Mouse (Mus musculus) limb, embryonic 14.5 days (tissue): Measurements from ENCODE around the gene Prmt9. TPM values are rescaled to one million over a fixed set of nuclear protein-coding genes. Genes with fewer than 3 reads are reported as not detected.

ENCODE experiments used
- ATAC-seq: fragments of 200-750 bp; cut with Nextera tagmentation; 2 replicates; pipeline ENCODE4 v1.8.0; 2017; ENCODE audit warnings: low read depth, moderate number of reproducible peaks, moderate TSS enrichment; ENCODE audit not compliant: low FRiP score
- DNase-seq: peaks from one replicate; pipeline ENCODE4 v3.0.0-alpha.2; 2015; ENCODE audit warnings: low spot score
- H3K27ac ChIP-seq: fragments of 300-500 bp; sonication (generic); replicated peaks from 2 replicates; pipeline ENCODE4 v1.5.1; 2014; ENCODE audit warnings: low read depth, mild to moderate bottlenecking, low read length, moderate library complexity, mixed read lengths
- H3K27me3 ChIP-seq: fragments of 300-500 bp; sonication (generic); 2 replicates; pipeline ENCODE4 v1.6.1; 2014; ENCODE audit warnings: low read length, mixed read lengths; ENCODE audit not compliant: control insufficient read depth, insufficient read depth
- H3K36me3 ChIP-seq: fragments of 300-500 bp; sonication (generic); 2 replicates; pipeline ENCODE4 v1.6.1; 2014; ENCODE audit warnings: mild to moderate bottlenecking, low read length, moderate library complexity, mixed read lengths; ENCODE audit not compliant: control insufficient read depth, insufficient read depth
- H3K4me1 ChIP-seq: fragments of 300-500 bp; sonication (generic); 2 replicates; pipeline ENCODE4 v1.6.1; 2014; ENCODE audit warnings: antibody characterized with exemption, low read length, mixed read lengths; ENCODE audit not compliant: control insufficient read depth, insufficient read depth
- H3K4me2 ChIP-seq: fragments of 300-500 bp; sonication (generic); replicated peaks from 2 replicates; pipeline ENCODE4 v1.6.1; 2014; ENCODE audit warnings: low read depth, mild to moderate bottlenecking, low read length, moderate library complexity; ENCODE audit not compliant: severe bottlenecking
- H3K4me3 ChIP-seq: fragments of 300-500 bp; sonication (generic); replicated peaks from 2 replicates; pipeline ENCODE4 v1.5.1; 2014; ENCODE audit warnings: low read length
- H3K9ac ChIP-seq: fragments of 300-500 bp; sonication (generic); 2 replicates; pipeline ENCODE4 v1.6.1; 2014; ENCODE audit warnings: mild to moderate bottlenecking, low read depth, low read length, moderate library complexity; ENCODE audit not compliant: severe bottlenecking
- H3K9me3 ChIP-seq: fragments of 300-500 bp; sonication (generic); 2 replicates; pipeline ENCODE4 v1.6.1; 2016; ENCODE audit warnings: low read length; ENCODE audit not compliant: control insufficient read depth
- POLR2A ChIP-seq: fragments of 200-500 bp; IDR thresholded peaks from 2 replicates; pipeline ENCODE4 v1.8.0; 2012; ENCODE audit warnings: inconsistent platforms, mild to moderate bottlenecking, moderate library complexity, borderline replicate concordance; ENCODE audit not compliant: insufficient read depth, insufficient read length; ENCODE audit errors: extremely low read depth
- WGBS: fragments of 180-500 bp; shearing (Covaris S2); extraction: QIAGEN DNeasy Blood & Tissue Kit; methylation state at CpG from one replicate; pipeline ENCODE4 v1.1.7; 2014; 5-methylcytosine and 5-hydroxymethylcytosine counted together
- polyA plus RNA-seq, 2 experiments: library from polyadenylated mRNA; depleted of rRNA in 1 of 2; stranded (reverse) in 1 of 2; unstranded in 1 of 2; fragments of >200 nt; fragmentation: Nextera tagmentation in 1 of 2; extraction: Ambion mirVana in 1 of 2; gene quantifications; 2 replicates each; pipeline versions ENCODE4 v1.2.1 to v1.2.3; 2012 to 2014

Gene Prmt9
- polyA plus RNA-seq, 2 experiments, result 17.2 to 20.4 TPM

- H3K27ac ChIP-seq, result no peak overlapping the region
- TF ChIP-seq POLR2A, result no peak
- WGBS, result 89% methylated on average over 7 of the region's 7 CpGs
- no peaks in the 10 kb centered on the region for H3K27me3 ChIP-seq
- ATAC-seq (no peak), DNase-seq (no peak)
- H3K4me1 ChIP-seq, result no peaks in the 10 kb centered on the region
- H3K4me2 ChIP-seq, result no peak overlapping the region
- H3K9me3 ChIP-seq, result no peaks in the 10 kb centered on the region
- no peak overlapping the region for H3K4me3 ChIP-seq
- no peak overlapping the region for H3K9ac ChIP-seq
- H3K36me3 ChIP-seq, result peaks cover 58% of the 10 kb centered on the region
Observed at GRCm38 (mm10) chr8:77577674-77578073, 28.5 kb downstream of the Prmt9 start.

GRCm38 (mm10) chr8:77584174-77584573 lies 35.0 kb downstream of the Prmt9 start:
- Histone ChIP-seq H3K4me2 (no peak overlapping the region), H3K36me3 (peaks cover 33% of the 10 kb centered on the region), H3K27me3 (no peaks in the 10 kb centered on the region), H3K27ac (no peak overlapping the region), H3K4me3 (no peak overlapping the region), H3K4me1 (peaks cover 3% of the 10 kb centered on the region; the same call in 1 of the 2 replicates), H3K9me3 (no peaks in the 10 kb centered on the region), H3K9ac (no peak overlapping the region)
- no peak for TF ChIP-seq POLR2A
- ATAC-seq (no peak), DNase-seq (no peak)
- 83% methylated on average over 4 of the region's 4 CpGs for WGBS

- no peaks in the 10 kb centered on the region for H3K9me3 ChIP-seq
- H3K4me1 ChIP-seq, result peaks cover 8% of the 10 kb centered on the region
- H3K9ac ChIP-seq, result peak overlapping the region; percentile 31; the same call in 1 of the 2 replicates
- H3K36me3 ChIP-seq, result peaks cover 17% of the 10 kb centered on the region
- TF ChIP-seq POLR2A, result no peak
- H3K4me3 ChIP-seq, result peak overlapping the region; percentile 68
- H3K27ac ChIP-seq, result no peak overlapping the region
- WGBS, result 4% methylated on average over 7 of the region's 7 CpGs
- no peak for DNase-seq
- no peak for ATAC-seq
- H3K4me2 ChIP-seq, result peak overlapping the region; percentile 58
- H3K27me3 ChIP-seq, result no peaks in the 10 kb centered on the region
Observed at GRCm38 (mm10) chr8:77609621-77610020, 60.4 kb downstream of the Prmt9 start.

- Histone ChIP-seq H3K9me3 (no peaks in the 10 kb centered on the region), H3K36me3 (peaks cover 9% of the 10 kb centered on the region), H3K4me1 (peaks cover 8% of the 10 kb centered on the region), H3K4me2 (peak within 1 kb of the TSS; percentile 58), H3K9ac (peak within 1 kb of the TSS; percentile 50), H3K4me3 (peak within 1 kb of the TSS; percentile 68), H3K27ac (no peak within 1 kb of the TSS), H3K27me3 (no peaks in the 10 kb centered on the region)
- peak; percentile 96 for DNase-seq
- ATAC-seq, result peak; percentile 97
- WGBS, result under 1% methylated on average over 36 of the region's 36 CpGs
- TF ChIP-seq POLR2A, result 0 out of 2 replicates have a peak, but pooled peaks have one; percentile 11
Observed at GRCm38 (mm10) chr8:77610374-77610969, 61.3 kb downstream of the Prmt9 start, which contains the start of gene Tmem184c. Gene Tmem184c (minus strand): TSS chr8:77610698.

- no peak overlapping the region for H3K27ac ChIP-seq
- peaks cover 4% of the 10 kb centered on the region; the same call in 1 of the 2 replicates for H3K4me1 ChIP-seq
- H3K9ac ChIP-seq, result no peak overlapping the region
- no peaks in the 10 kb centered on the region for H3K27me3 ChIP-seq
- peak; percentile 64 for DNase-seq
- no peak overlapping the region for H3K4me3 ChIP-seq
- H3K4me2 ChIP-seq, result no peak overlapping the region
- ATAC-seq, result no peak
- H3K36me3 ChIP-seq, result no peaks in the 10 kb centered on the region
- no peak for TF ChIP-seq POLR2A
- WGBS, result 40% methylated on average over 2 of the region's 2 CpGs
- no peaks in the 10 kb centered on the region for H3K9me3 ChIP-seq
Observed at GRCm38 (mm10) chr8:77617916-77618315, 68.7 kb downstream of the Prmt9 start.
